Mouse (Mus musculus): Measurements from ENCODE around the gene Mtss1l. TPM values are rescaled to one million over a fixed set of nuclear protein-coding genes. Genes with fewer than 3 reads are reported as not detected.
A peak's percentile ranks its signal among the peaks of the same experiment; 100 is the strongest.

The Mtss1l gene
- polyA plus RNA-seq, 1 experiment from 2014 or later, result 19.2 TPM

DNA sequence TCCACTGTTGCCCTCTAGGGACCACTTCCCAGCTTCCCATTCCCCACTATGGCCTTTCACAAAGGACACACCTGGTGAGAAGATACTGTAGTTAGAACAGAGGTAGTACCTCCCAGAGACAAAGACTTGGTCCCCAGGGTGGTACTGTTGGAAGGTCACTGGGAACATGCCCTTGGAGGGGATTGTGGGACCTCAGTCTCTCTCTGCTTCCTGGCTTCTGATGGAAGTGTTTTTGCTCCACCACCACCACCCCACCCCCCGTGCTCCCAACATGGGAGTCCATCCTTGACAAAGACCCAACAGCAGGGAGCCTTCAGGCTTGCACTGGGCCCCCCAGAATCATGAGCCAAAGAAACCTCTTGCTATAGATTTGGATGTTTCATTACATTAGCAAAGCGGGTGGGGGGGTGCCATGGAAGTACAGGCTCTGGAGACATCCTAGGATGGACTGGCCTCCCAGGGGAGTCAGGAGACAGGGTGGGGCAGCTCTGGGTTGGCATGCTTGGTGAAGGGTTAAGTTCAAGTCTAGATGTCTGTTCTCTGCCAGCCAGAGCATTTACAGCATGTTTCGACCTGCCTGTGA, 14.9 kb upstream of the Mtss1l start:
- 87% methylated on average over 3 of the region's 3 CpGs for whole genome bisulfite sequencing
- H3K27ac ChIP-seq, result no peak overlapping the region
- no peak for ATAC-seq (ENCODE audit: insufficient number of reproducible peaks, insufficient read depth, low FRiP score, low TSS enrichment, low read depth)

DNA sequence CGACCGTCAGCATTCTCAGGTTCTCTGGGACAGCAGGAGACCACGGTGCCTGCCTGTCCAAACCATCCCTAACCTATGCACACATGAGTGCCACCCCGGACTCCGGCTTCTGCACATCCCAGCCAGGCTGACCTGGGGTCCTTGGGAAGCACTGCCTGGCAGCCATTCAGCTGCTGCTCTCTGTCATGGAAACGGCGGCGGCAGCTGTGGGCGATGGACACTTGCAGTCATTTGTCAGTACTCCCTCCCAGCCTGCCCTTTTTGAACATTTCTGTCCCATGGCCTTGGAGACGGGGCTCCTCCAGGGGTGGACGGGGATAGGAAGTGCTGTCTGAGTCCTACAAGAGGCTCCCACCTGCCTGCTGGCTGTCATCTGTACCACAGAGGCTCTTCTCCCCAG, 12.8 kb upstream of the Mtss1l start:
- no peak overlapping the region for H3K4me2 ChIP-seq
- H3K9me3 ChIP-seq, result no peaks in the 10 kb centered on the region
- no peak overlapping the region for H3K4me3 ChIP-seq (replicated peaks)
- ATAC-seq (ENCODE audit: insufficient number of reproducible peaks, insufficient read depth, low FRiP score, low TSS enrichment, low read depth), result no peak
- no peaks in the 10 kb centered on the region for H3K27me3 ChIP-seq
- H3K4me1 ChIP-seq (replicated peaks), result peaks cover 29% of the 10 kb centered on the region
- peaks cover 51% of the 10 kb centered on the region for H3K36me3 ChIP-seq
- 87% methylated on average over 11 of the region's 11 CpGs for WGBS
- H3K27ac ChIP-seq, result no peak overlapping the region
- no peak overlapping the region for H3K9ac ChIP-seq (replicated peaks)

More for the DNA sequence above, 14.9 kb upstream of the Mtss1l start:
- Histone ChIP-seq H3K36me3 (peaks cover 30% of the 10 kb centered on the region), H3K27me3 (no peaks in the 10 kb centered on the region), H3K4me2 (no peak overlapping the region), H3K9ac (replicated peaks) (no peak overlapping the region), H3K4me3 (replicated peaks) (no peak overlapping the region), H3K9me3 (no peaks in the 10 kb centered on the region), H3K4me1 (replicated peaks) (peaks cover 36% of the 10 kb centered on the region)

DNA sequence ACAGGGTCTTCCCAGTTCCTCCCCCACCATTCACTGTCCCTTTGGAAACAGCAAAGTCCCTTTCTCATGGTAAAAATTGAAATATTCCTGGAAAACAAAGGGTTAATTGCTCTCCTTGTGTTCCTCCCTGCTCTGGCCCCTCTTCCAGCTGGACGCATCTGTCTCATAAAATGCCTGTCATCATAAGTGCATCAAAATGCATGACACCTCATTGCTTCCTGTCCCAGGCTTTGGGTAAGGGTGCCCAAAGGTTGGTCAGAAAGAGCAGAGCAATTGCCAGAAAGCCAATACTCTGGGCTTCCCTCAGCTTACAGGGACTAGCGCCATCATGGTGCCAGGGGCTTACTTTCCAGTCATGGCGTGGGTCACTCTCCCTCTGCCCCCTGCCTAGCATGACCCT, 10.7 kb upstream of the Mtss1l start:
- H3K27ac ChIP-seq, result no peak overlapping the region
- H3K27me3 ChIP-seq, result no peaks in the 10 kb centered on the region
- no peak overlapping the region for H3K9ac ChIP-seq (replicated peaks)
- ATAC-seq (ENCODE audit: insufficient number of reproducible peaks, insufficient read depth, low FRiP score, low TSS enrichment, low read depth), result no peak
- H3K4me2 ChIP-seq, result no peak overlapping the region
- peaks cover 61% of the 10 kb centered on the region for H3K36me3 ChIP-seq
- no peaks in the 10 kb centered on the region for H3K9me3 ChIP-seq
- peaks cover 21% of the 10 kb centered on the region for H3K4me1 ChIP-seq (replicated peaks)
- 53% methylated on average over 3 of the region's 3 CpGs for WGBS
- no peak overlapping the region for H3K4me3 ChIP-seq (replicated peaks)

DNA sequence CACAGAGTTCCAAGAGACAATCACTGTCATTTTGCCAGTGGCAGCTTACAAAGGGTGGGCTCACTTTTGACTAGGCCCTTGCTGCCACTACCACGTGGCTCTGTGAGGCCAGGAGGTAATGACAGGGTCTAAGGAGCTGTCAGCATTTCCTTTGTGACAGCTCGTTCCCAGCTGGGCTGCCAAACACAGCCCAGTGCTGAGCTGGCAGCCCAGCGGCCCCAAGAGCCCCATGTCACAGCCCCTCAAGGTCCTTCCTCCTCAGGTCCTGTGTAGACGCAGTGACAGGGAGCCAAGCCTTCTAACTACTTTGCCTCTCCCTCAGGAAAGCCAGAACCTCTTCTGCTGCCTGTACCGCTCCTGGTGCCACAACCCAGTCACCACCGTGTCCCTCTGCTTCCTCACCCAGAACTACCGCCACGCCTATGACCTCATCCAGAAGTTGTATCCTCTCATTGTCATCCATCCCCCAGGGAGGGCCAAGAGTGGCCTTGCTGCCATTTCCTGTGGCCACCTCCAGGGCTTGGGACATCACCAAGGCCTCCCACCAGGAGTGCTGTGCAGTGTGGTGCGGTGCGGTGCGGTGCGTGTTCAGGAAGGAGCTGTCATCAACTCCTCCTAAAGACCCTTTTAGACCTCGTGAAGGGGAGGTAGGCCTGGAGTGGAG, 9.9 kb upstream of the Mtss1l start:
- no peak for ATAC-seq (ENCODE audit: insufficient number of reproducible peaks, insufficient read depth, low FRiP score, low TSS enrichment, low read depth)
- WGBS, result 74% methylated on average over 13 of the region's 13 CpGs
- H3K27ac ChIP-seq, result 0 out of 2 replicates have a peak overlapping the region, but pooled peaks have one; percentile 35
- no peaks in the 10 kb centered on the region for H3K9me3 ChIP-seq
- no peak overlapping the region for H3K4me3 ChIP-seq (replicated peaks)
- H3K4me2 ChIP-seq, result no peak overlapping the region
- peaks cover 21% of the 10 kb centered on the region for H3K4me1 ChIP-seq (replicated peaks)
- H3K9ac ChIP-seq (replicated peaks), result no peak overlapping the region
- no peaks in the 10 kb centered on the region for H3K27me3 ChIP-seq
- peaks cover 57% of the 10 kb centered on the region for H3K36me3 ChIP-seq

DNA sequence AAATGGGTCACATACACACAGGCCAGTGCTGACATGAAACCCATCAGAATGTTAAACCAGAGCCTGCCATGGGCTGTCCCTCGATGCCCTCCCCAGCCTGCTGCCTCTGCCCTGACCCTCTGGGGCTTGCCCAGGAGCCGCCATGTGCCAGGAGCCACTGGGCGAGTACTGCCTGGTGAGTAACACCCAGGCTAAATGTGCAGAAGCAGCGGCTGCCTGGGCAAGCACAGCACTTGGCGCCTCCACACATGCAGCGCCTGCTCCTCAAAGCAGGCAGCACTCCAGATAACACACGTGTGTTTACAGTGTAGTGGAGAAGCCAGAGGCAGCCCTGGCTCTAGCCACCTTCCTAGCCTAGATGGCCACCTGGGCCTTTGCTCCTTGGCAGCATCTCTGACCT, 8.2 kb upstream of the Mtss1l start:
- Histone ChIP-seq H3K27ac (no peak overlapping the region), H3K9me3 (no peaks in the 10 kb centered on the region), H3K4me1 (replicated peaks) (peaks cover 36% of the 10 kb centered on the region), H3K27me3 (no peaks in the 10 kb centered on the region), H3K4me2 (no peak overlapping the region), H3K4me3 (replicated peaks) (no peak overlapping the region), H3K36me3 (peaks cover 55% of the 10 kb centered on the region), H3K9ac (replicated peaks) (no peak overlapping the region)
- ATAC-seq (ENCODE audit: insufficient number of reproducible peaks, insufficient read depth, low FRiP score, low TSS enrichment, low read depth), result no peak
- WGBS, result 88% methylated on average over 7 of the region's 7 CpGs

DNA sequence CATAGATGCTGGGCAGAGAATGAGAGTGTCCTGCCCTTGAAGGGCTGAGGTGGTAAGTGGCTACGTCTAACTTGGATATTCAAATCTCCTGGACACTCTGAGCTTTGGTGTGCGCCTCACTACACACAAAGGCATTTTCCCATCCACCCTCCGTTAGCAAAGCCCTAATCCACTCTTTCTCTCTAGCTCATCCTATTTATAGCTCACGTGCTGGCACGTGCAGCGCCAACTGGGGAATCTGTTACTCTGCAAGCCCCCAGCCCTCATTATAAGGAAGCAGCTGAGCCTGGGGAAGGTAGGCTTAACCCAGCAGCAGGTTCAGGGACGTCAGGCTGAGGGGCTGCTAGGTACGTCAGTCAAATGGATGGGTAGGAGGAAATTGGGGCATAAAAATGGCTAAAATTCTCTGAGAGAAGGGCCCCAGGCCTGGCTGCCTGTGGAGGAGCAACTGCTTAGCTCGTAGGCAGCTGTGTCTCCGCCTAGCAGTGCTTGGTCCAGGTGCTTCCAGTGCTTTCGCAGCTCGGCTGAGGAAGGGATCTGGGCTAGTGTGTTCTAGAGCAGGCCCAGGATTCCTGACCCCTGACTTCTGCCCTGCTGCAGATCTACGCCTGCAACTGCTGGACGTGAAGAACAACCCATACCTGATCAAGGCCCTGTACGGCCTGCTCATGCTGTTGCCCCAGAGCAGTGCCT, 6.3 kb upstream of the Mtss1l start:
- no peak for ATAC-seq (ENCODE audit: insufficient number of reproducible peaks, insufficient read depth, low FRiP score, low TSS enrichment, low read depth)
- no peaks in the 10 kb centered on the region for H3K27me3 ChIP-seq
- peaks cover 45% of the 10 kb centered on the region for H3K36me3 ChIP-seq
- H3K9ac ChIP-seq (replicated peaks), result no peak overlapping the region
- no peak overlapping the region for H3K4me2 ChIP-seq
- peak overlapping the region; percentile 77 for H3K27ac ChIP-seq
- no peak overlapping the region for H3K4me3 ChIP-seq (replicated peaks)
- WGBS, result 79% methylated on average over 15 of the region's 15 CpGs
- peaks cover 55% of the 10 kb centered on the region for H3K4me1 ChIP-seq (replicated peaks)
- no peaks in the 10 kb centered on the region for H3K9me3 ChIP-seq

DNA sequence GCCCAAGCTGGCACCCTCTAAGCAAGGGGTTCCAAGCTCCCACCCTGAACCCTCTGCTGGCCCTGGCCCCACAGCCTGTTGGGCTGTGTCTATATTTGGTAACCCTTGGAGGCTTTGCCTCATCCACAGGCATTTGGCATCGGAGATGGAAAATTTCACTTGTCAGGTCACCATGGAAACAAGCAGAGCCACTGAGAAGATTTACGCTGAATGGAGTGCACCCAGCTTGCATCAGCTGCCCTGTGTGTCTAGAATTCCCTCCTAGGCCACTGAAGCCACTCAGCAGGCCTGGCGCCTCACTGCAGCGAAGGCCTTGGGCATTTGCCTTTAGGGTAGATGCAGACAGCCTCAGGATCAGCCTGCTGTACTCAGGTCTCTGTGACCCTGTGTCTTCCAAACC, 5.2 kb upstream of the Mtss1l start:
- H3K4me1 ChIP-seq (replicated peaks), result peaks cover 55% of the 10 kb centered on the region
- no peaks in the 10 kb centered on the region for H3K27me3 ChIP-seq
- peak overlapping the region; percentile 77 for H3K27ac ChIP-seq
- WGBS, result 85% methylated on average over 4 of the region's 4 CpGs
- no peak overlapping the region for H3K4me2 ChIP-seq
- H3K9me3 ChIP-seq, result no peaks in the 10 kb centered on the region
- ATAC-seq (ENCODE audit: insufficient number of reproducible peaks, insufficient read depth, low FRiP score, low TSS enrichment, low read depth), result no peak
- H3K4me3 ChIP-seq (replicated peaks), result no peak overlapping the region
- H3K36me3 ChIP-seq, result peaks cover 34% of the 10 kb centered on the region
- H3K9ac ChIP-seq (replicated peaks), result no peak overlapping the region

DNA sequence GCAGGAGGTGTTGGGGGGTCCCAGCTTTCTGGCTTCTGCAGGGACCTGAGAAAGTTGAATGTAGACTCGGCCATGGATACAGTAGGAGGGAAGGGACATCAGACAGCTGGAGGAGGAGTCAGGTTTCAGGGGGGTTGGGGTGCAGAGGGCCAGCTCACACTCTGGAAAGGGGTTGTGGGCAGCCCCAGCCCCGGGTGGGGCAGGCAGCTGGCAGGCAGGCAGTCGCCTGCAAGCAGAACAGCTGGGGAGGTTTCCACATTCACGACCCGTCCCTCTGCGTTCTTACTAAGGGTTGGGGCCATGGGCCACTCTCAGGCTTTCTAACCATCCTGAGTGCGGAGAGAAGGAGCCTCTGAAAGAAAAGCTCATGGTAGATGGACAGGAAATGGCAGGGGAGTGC, 4.1 kb upstream of the Mtss1l start:
- Histone ChIP-seq H3K36me3 (peaks cover 23% of the 10 kb centered on the region), H3K27ac (peak overlapping the region; percentile 77), H3K4me1 (replicated peaks) (peaks cover 49% of the 10 kb centered on the region), H3K9me3 (no peaks in the 10 kb centered on the region), H3K4me2 (no peak overlapping the region), H3K27me3 (no peaks in the 10 kb centered on the region), H3K9ac (replicated peaks) (no peak overlapping the region; the same call in 1 of the 2 replicates), H3K4me3 (replicated peaks) (no peak overlapping the region)
- 34% methylated on average over 7 of the region's 7 CpGs for WGBS
- ATAC-seq (ENCODE audit: insufficient number of reproducible peaks, insufficient read depth, low FRiP score, low TSS enrichment, low read depth), result no peak

DNA sequence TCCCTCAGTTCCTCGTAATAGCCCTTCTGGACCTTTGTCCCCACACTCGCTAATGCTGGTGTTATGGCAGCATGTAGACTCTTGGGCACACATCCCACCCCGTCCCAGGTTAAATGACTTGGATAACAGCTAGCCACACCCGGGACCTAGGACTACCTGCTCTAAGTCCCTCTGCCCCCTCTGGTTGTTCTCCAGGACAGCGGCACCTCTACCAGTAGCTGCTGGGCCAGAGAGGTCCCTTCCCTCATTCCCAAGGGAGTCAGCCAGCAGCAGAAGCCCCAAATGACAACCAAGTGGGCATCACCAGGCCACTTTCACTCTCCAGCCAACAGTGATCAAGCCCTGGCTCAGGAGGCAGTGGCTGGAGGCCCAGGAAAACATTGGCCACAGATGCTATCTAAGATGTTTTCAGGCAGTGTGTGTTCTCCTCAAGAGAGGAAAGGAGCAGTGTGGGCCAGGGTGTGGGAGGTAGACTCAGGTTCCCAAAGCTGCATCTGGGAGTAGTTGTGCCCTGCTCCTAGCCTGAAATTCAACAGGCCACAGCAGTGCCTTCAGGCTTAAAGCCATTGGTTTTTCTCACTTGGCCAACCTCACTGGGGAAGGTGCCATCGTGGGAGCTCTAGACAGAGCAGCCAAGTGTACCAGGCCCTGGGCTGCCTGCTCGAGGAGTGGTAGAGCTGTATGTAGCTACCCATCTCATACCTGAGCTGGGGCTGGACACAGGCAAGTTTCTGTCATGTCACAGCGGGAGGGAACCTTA, 2.9 kb upstream of the Mtss1l start:
- Histone ChIP-seq H3K9ac (replicated peaks) (0 out of 2 replicates have a peak overlapping the region, but pooled peaks have one; percentile 12), H3K27ac (peak overlapping the region; percentile 92)
- 83% methylated on average over 8 of the region's 8 CpGs for WGBS

DNA sequence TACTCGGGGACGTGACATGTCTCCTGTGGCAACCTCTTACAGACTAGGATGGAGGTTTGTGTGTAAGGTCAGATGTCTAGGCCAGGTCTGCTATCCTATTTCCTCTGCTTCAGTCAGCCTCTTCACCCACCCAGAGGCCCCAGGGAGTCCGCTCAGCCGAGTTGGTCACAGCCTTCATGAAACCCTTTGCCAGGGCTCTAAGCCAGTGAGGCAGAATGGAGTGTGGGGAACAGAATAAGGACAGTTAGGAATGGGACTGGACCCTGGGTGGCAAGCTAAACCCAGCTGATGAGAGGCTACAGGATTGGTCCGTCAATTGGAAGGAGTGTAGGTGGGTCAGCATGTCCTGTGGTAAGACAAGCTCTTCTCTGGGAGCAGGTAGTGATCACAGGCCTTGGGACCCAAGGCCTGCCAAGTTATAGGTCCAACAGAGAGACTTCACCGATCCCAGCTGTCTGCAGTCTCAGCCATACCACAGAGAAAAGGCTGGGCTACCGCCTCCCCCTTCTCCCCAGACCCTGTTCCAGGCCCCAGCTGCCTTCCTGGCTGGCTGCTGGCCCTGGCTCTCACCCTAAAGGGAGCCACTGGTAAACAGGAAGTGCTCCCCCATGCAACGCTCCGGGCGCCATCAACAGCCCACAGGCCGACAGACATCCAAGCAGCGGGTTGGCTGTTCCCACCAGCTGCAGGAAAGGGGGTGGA, 2.2 kb upstream of the Mtss1l start:
- H3K4me1 ChIP-seq (replicated peaks), result peaks cover 66% of the 10 kb centered on the region
- WGBS, result 36% methylated on average over 12 of the region's 12 CpGs
- peak overlapping the region; percentile 92 for H3K27ac ChIP-seq
- H3K27me3 ChIP-seq, result no peaks in the 10 kb centered on the region
- no peaks in the 10 kb centered on the region for H3K9me3 ChIP-seq
- ATAC-seq (ENCODE audit: insufficient number of reproducible peaks, insufficient read depth, low FRiP score, low TSS enrichment, low read depth), result no peak
- H3K9ac ChIP-seq (replicated peaks), result peak overlapping the region; percentile 12; the same call in 1 of the 2 replicates
- H3K4me3 ChIP-seq (replicated peaks), result no peak overlapping the region
- peaks cover 13% of the 10 kb centered on the region for H3K36me3 ChIP-seq
- H3K4me2 ChIP-seq, result no peak overlapping the region

More for the DNA sequence above, 2.9 kb upstream of the Mtss1l start:
- Histone ChIP-seq H3K36me3 (peaks cover 12% of the 10 kb centered on the region), H3K9me3 (no peaks in the 10 kb centered on the region), H3K27me3 (no peaks in the 10 kb centered on the region), H3K4me3 (replicated peaks) (no peak overlapping the region), H3K4me1 (replicated peaks) (peaks cover 58% of the 10 kb centered on the region), H3K4me2 (no peak overlapping the region)
- no peak for ATAC-seq (ENCODE audit: insufficient number of reproducible peaks, insufficient read depth, low FRiP score, low TSS enrichment, low read depth)
